Mouse (Mus musculus) left cerebral cortex, postnatal 10 days (tissue): Measurements from ENCODE around the gene Mpp6. TPM values are rescaled to one million over a fixed set of nuclear protein-coding genes. Genes with fewer than 3 reads are reported as not detected.

Experiments
- total RNA-seq, 2 experiments: library from RNA; stranded (reverse); gene quantifications; 2 replicates each; pipeline ENCODE4 v1.2.3; 2021

Mpp6 gene
- total RNA-seq, 2 experiments from 2014 or later, result 103 to 112 TPM

Other genes with a start within 250 kb of the Mpp6 start
- 10 to 100 TPM; 16.4 TPM for gene Gsdme, start 153.6 kb downstream of the Mpp6 start, total RNA-seq